Mouse (Mus musculus) yolk sac, embryonic 10.5 days (tissue): ENCODE results near the gene Strn3.
"Not testable (repeated sequence)": the region's sequence is repeated elsewhere in the genome, so short reads cannot be mapped to it uniquely, and the experiment has no call there.

Experiments used
- DNase-seq: peaks from one replicate; pipeline ENCODE4 v3.0.0-alpha.2; 2017; ENCODE audit warnings: low spot score

The Strn3 gene

DNA sequence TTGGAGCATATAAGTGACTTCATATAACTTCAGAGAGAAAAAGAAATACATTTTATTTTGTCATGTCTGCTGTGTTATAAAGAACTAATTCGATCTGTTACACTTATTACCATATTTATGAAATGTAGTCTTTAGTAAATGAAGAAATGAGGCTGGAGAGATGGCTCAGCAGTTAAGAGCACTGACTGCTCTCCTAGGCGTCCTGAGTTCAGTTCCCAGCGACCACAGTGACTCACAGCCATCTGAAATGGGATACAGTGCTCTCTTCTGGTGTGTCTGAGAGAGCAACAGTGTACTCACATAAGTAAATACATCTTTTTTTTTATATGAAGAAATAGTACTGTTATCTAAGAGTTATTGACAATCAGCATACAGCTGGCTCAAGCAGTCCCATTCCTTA lies 1.7 kb upstream of the Strn3 start:
- no peak for DNase-seq

DNA sequence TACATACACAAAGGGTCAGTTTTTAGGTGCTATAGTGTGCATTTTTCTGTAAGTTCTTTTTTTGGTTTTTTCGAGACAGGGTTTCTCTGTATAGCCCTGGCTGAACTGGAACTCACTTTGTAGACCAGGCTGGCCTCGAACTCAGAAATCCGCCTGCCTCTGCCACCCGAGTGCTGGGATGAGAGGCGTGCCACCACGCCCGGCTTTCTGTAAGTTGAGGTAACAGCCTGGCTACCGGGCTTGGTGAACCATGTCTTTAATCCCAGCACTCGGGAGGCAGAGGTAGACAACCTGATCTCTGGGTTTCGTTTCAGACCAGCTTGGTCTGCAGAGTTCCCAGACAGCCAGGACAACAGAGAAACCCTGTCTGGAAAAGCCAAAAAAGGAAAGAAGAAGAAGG lies 1.2 kb upstream of the Strn3 start:
- not testable (repeated sequence) for DNase-seq

DNA sequence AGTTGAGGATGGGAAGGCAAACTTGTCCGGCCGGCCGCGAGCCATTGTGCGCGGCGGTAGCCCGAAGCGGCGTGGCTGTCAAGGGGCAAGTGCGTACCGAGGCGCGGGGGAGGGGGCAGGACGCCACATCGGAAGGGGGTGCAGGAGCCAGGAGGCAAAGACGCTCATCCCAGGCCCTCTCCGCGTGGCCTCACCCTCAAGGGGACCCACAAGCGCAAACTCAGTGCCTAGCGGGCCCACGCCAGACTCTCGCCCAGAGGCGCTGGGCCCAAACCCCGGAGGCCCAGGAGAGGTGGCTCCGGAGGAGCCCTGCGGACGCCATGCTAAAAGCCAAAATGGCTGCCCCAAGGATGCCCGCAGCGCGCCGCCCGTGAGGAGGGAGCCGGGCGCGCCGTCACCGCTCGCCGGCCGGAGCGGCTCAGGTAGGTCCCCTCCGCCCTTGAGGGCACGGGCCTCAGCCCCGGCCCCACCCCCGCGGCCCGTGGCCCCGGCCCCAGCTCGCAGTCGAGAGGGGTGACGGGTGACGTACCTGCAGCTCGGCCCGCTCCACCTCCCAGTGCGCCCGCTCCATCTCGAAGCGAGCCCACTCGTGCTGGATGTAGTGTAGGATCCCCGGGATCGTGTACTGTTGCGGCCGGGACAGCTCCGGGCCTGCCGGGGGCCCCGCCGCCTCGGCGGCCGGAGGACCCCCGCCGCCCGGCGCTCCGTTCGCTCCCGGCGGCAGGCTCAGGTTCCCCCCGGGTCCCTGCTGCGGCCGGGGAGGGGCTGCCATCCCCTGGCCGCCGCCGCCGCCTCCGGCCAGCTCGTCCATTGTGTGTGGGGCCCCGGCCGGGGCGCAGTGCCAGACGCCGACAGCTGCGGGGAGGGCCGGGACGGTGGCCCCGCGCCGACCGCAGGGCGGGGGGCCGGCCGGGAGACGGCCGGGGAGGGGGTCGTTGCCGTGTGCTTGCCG lies 528 bp downstream of the Strn3 start, which contains the start of gene Ap4s1:
TSS of gene Ap4s1 (plus strand) at position 141 of the 952 bp plus-strand sequence.
- peak; percentile 83 for DNase-seq

DNA sequence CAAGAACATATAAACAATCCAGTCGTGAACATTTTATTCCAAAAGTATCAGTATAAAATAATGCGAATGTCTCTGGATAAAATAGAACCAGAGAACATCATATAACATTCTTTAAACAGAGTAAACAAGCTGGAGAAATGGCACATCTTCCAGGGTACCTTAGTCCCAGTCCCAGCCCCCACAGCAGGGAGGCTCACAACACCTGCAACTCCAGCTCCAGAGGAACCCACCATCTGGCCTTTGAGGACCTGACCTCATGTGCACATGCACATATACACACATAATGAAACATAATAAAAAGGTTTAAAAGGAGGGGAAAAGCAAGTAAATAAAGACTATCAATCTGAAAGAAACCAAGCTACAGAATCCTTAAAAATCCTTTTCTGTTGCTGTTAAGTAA lies 3.2 kb downstream of the Strn3 start:
- DNase-seq, result no peak

DNA sequence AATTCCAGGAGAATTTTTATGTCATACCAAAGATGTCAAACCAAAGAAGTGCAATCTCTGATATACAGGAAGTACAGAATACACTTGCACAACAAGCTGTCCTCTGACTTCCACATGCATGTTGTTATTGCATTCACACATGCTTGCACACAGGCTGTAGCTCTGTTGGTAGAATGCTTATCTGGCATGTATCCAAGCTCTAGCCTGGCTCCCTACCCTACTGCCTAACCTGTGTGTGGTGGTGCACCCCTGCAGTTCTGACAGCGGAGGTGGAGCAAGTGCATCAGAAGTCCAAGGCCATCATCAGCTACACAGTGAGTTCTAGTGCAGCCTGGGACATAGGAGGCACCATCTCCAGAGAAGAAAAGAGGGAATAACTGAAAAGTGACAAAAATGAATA lies 12.9 kb downstream of the Strn3 start:
- no peak for DNase-seq

DNA sequence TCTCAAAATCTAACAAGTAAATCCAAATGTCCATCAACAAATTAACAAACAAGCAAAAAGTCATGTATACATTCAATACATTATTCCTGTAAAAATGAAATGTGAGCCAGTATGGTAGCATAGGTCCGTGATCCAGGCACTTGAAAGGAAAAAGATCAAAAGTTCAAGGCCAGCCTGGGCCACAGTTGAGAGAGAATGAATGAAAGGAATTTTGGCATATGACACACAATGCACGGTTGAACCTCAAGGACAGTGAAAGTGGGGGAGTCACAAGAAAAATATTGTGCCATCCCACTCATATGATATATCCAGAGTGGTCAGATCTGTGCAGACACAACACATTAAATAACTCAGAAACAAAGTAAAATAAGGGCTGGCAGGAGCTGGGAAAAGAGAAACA lies 15.3 kb downstream of the Strn3 start:
- DNase-seq, result no peak

DNA sequence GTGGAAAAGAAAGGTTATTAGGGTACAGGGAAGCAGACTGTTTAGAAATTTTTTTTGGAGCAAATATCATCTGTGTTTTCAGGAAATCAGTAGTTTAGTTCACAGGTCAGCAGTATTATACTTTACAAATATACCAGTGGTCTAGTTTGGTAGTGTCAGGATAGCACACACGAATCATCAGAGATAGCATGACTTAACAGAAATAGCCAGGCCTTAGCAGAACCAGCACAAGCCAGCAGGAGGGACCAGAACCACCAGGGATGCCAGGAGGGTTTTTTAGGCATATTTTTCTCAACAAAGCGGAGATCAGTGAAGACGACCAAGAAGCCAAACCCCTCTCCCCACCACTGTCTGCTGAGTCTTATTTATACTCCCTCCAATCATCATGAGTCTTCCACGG lies 18.4 kb downstream of the Strn3 start:
- no peak for DNase-seq

DNA sequence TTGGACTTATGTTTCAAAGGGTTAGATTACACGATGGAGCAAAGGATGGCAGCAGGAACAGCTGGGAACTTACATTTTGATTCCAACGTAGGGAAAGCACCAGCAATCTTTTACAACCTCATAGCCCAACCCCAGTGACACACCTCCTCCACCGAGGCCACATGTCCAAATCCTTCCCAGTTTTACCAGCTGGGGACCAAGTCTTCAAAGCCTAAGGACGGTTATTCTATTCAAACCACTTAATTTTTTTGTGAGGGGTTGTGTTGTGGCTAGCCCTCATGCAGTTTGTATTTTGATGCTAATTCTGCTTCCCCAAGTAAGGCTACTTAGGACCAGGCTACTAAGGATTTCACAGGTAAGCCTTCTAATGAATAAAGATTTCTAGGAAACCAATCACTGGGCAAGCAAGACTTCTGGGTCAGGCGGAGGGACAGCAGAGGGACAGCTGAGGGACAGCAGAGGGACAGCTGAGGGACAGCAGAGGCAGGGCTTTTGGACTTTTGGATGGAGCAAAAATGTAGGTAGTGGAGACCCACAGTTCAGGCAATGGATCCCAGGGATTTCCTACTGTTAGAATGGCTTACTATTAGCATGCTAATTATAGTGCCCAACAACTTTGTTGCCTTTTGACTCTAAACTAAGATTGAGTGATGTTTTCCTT lies 20.3 kb downstream of the Strn3 start:
- DNase-seq, result no peak

DNA sequence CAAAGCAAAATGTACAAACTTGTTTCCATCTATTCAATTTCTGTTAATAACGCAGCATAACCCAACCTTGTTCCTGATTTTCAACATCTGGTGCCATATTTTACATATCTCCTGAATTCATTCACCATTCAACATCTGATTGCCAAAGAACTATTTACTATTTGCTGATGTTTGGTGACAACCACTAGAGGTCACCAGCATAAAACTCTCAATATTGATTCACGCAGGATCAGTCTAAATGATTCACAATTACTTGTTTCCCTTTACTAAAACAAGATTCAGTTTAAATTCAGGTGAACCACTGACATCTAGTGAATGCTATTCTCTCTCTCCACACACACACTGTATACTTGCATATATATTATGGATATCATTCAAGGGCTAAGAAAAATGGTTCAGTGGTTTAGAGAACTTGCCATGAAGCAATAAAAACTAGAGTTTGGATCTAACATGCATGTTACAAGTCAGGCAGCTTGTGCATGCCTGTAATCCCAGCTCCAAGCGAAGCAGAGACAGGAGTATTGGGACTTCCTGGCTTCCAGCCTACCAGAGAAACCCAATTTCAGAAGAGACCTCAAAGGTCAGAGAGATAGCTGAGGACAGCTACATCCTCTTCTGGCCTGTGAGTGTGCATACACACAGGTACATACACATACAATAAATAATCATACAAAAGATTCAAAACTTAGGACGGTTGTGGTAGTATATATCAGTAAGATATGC lies 24.8 kb downstream of the Strn3 start:
- no peak for DNase-seq

DNA sequence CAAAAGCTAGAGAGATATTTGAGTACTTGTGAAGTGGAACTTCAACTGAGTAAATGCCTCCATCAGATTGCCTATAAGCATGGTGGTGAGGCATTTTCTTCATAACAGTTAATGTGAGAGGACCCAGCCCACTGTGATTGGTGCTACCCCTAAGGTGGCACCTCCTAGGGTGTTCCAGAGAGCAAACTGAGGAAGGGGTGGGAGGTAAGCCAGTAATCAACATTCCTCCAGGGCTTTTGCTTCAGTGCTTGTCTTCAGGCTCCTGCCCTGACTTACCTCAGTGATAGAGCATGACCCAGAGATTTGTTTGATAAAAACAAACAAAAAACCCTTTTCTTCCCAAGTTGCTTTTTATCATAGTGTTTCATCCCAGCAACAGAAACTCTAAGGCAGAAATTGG lies 27.8 kb downstream of the Strn3 start:
- no peak for DNase-seq

DNA sequence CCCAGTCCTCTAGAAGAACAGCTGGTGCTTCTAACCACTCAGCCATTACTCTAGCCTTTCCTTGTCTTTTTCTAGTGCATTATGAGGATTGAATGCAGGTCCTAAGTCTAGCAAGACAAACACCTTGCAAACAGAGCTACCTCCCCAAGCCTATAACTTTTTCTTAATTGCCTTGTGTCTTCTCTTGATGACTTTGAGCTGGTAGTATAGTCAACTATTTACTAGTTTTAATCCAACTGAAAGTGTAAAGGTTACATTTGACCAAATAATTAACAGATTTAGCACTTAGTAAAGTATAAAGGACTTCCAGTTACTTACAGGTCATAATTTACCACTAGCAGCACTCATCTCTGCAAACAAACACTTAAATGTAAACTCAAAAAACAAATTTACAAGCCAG lies 28.7 kb downstream of the Strn3 start:
- no peak for DNase-seq

DNA sequence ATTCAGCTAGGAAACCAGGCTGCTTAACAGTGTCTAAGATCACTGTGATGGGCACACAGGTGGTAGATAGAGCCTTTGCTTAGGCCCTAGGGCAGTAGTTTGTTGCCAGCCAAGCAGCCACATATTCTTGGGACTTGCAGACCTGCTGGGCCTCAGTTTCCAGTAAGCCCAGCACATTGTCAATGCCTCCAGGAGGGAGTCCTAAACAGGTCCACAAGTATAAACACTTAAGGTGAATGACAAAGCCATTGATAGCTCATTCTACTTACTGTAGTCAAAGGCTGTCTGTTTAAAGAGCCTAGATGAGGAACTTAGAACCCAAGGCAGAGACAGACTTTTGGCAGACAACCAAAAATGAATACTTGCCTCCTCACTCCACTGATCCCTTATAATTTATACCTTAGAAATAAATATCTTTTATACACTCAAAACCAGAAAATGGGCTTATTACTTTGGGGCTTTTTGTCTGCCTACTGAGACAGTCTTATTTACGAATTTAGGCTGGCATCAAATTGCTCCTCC lies 35.7 kb downstream of the Strn3 start:
- no peak for DNase-seq

DNA sequence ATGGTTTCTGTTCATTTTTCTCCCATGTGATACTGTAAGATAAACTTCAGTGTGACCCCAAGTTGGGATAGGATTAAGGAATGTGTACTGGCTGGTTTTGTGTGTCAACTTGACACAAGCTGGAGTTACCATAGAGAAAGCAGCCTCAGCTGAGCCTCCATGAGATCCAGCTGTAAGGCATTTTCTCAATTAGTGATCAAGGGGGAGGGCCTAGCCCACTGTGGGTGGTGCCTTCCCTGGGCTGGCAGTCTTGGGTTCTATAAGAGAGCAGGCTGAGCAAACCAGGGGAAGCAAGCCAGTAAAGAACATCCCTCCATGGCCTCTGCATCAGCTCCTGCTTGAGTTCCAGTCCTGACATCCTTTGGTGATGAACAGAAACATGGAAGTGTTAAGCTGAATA lies 42.3 kb downstream of the Strn3 start:
- DNase-seq, result not testable (repeated sequence)

DNA sequence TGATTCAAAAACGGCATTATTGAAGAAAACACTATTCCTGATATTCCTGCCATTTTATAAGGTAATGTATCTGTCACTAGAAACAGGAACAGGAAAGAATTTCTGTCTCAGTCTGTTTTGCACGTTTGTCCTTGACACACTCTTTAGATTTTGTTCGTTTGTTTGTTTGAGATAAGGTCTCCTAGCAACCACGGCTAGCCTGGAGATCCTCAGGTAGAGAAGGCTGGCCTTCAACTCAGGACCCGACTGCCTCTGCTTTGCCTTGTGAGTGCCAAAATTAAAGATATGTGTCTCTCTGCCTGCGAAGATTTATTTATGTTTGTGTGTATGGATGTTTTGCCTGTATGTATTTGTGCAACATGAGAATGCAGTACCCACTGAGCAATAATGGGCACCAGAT lies 49.8 kb downstream of the Strn3 start:
- DNase-seq, result peak; percentile 61

DNA sequence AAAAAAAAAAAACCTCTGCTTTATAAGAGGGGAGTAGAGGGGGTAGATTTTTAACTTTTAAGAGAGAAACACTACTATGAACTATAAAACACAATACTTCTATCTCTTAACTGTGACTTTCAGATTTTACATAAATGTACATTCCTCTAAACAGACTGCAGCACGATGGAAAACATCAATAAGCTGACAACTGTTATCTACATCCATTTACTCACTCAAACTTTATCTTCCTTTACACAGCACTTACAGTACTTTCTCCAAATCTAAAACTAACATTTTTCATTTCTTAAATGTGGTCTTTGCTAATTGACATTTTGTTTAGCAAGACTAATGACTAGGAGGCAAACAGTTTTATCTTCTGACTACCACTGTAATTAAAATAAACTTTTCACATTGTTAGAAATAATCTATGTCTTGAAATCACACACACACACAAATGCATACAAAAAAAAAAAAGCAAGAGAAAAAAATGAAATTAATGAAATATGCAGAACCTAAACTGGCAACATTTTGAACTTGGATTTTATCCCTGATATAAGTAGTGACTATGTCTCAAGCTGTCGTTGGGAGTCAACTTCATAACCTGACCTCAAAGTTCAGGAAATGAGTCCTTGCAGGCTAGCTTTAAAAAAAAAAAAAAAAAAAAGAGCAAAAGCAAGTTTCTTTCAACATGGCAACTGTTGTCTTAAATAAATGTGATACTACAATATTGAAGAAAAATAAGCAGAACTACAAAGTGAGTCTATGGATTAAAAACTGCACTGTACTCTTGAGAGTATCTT lies 54.8 kb downstream of the Strn3 start:
- no peak for DNase-seq

DNA sequence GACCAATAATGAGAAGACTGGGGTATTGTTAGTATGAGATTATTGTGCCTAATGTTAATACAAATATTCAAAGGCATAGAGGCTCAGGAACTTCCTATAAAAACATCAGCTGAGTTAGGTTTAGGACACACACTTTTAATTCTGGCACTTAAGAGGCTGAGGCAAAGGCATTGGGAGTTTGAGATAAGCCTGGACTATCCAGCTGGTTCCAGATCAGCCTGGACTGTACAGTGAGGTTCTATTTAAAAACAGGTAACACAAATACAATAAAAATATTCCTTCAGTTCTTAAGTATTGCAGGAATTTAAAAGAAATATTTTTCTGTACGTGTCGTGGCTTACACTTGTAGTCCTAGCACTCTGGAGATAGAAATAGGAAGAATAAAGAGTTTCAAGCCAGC lies 55.4 kb downstream of the Strn3 start:
- no peak for DNase-seq

DNA sequence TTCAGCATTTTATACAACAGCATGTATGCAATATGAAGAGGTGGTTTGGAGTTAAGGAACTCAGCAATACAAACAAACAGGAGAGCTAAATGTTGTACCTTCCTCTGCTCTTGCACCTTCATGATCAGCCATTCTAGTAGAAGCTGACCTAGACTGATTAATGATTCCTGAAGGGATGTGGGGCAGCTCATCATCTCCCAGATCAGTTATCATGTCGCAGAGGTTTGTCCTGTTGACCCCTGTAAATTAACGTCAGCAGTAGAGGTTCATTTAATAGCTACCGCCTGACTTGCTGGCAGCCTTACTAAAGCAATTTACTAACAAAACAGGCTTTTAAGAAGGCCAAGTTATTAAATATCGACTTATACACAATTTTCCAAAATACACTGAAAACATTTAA lies 58.2 kb downstream of the Strn3 start:
- DNase-seq, result peak; percentile 24

DNA sequence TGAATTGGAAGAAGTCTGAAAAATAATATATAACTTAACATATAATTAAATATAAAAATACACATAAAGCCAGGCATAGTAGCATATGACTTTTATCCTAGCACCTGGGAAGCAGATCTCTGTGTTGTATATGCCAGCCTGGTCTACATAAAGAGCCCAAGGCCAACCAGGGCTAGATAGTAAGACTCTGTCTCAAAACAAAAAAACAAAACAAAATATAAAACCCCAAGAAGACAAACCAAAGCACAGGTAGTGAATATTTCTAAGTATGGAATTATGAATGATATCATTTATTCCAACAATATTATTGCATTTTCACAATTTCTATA lies 68.4 kb downstream of the Strn3 start:
- DNase-seq, result no peak

DNA sequence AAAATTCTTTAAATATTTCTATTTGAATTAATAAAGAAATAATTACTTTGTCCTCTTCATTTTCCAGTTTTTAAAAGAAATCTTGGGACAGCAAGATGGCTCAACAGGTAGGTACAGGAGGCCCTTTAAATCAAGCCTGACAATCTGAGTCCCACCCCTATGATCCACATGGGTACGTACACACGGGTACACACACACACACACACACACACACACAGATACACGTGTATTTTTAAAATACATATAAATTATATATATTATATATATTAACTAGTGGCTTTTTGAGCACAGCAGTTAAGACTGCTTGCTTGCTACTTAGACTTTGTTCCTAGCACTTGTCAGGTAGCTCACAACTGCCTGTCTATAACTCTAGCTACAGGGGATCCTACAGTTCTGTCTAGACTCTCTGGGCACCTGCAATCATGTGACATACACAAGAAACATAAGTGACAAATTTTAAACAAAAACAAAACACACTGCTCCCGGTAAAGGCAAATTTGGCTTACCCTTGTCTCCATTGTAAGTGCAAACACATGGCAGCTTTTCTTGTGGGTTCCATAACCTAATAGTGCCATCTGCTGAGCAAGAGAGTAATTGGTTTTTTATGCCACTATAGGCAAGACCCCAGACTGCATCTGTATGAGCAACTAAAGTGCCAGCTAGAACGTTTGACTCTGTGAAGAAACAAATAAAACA lies 68.9 kb downstream of the Strn3 start:
- no peak for DNase-seq

DNA sequence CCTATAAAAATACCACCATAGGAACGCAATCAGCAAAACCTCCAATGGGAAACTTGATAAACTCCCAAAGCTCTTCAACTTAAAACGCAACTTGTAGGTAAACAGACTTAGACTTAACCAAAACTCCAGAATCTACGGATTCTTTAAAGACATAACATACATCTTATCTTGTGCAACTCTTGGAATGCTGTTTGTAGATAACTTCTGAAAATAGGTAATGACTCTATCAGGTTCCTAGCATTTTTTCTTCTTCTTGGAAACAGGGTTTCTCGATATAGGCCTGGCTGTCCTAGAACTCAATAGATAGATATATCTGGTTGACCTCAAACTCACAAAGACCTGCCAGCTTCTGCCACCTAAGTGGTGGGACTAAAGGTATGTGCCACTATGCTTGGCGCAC lies 70.5 kb downstream of the Strn3 start:
- no peak for DNase-seq

DNA sequence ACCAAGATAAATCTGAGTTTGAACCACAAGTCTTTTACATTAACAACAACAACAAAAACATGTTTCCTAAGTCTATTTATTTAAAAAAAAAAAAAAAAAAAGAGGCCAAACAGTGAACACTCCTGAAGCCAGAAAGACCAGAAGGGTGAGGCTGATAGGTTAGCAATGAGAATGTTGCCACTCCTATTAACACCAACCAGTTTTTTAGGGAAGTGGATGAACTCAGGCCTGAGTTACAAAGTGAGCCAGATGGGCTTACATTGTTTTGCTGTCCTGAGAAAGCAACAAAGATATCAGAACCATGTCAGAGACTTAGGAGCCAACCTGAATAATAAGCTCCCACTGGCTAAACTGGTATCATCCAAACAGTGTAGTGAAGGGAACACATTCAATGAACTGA lies 71.1 kb downstream of the Strn3 start:
- no peak for DNase-seq
